ENCODE assay signal across 9 mouse cellular contexts in genomic region chr9:69368071-69368470, GRCm38 (mm10). TPM values are rescaled to one million over a fixed set of nuclear protein-coding genes. Genes with fewer than 3 reads are reported as not detected.
DNase-seq lines count a peak whose midpoint lies in the region; ATAC-seq lines count a peak whose summit lies in the region.
"Had no signal": no experiment of that assay in that cellular context is flagged by ENCODE, and none has a peak within 500 bp of the region (broad histone marks: within the 10 kb centered on the region; RNA-seq: fewer than 3 reads in every experiment).

No protein-coding gene starts in this region.

- no peak overlapping the region for H3K4me3 ChIP-seq in hindbrain, embryonic 10.5 days
- H3K4me3 ChIP-seq in hindbrain, embryonic 12.5 days: no peak overlapping the region

- no peaks in the 10 kb centered on the region for H3K36me3 ChIP-seq in hindbrain, embryonic 10.5 days
- no peaks in the 10 kb centered on the region for H3K36me3 ChIP-seq in hindbrain, embryonic 12.5 days

- WGBS in hindbrain, embryonic 10.5 days: 71% methylated on average over 8 of the region's 8 CpGs
- WGBS in hindbrain, embryonic 12.5 days: 73% methylated on average over 8 of the region's 8 CpGs

- H3K9ac ChIP-seq in hindbrain, embryonic 12.5 days: no peak overlapping the region

- DNase-seq in hindbrain, embryonic 10.5 days (ENCODE audit: low spot score): peak; percentile 61
- peak; percentile 25 for DNase-seq in Muller cell, postnatal 12 days (ENCODE audit: inconsistent ontology term)
- peak; percentile 84 to 88 for DNase-seq in cerebellum, adult 18-20 months
- DNase-seq in gastrocnemius, postnatal 10 days: peak; percentile 73
- peak; percentile 20 to 63 for DNase-seq in layer of hippocampus, adult 8-10 months (ENCODE audit: low spot score in 2 of 2)
- DNase-seq in lung, postnatal 36 days: peak; percentile 80
- DNase-seq in spleen, postnatal 10 days (ENCODE audit: low spot score in 2 of 2): peak; percentile 27 to 72

- 0 out of 2 replicates have a peak, but pooled peaks cover 4% of the 10 kb centered on the region for H3K4me1 ChIP-seq in hindbrain, embryonic 10.5 days (replicated peaks)
- H3K4me1 ChIP-seq in hindbrain, embryonic 12.5 days: no peaks in the 10 kb centered on the region; the same call in 1 of the 2 replicates

- no peaks in the 10 kb centered on the region for H3K27me3 ChIP-seq in hindbrain, embryonic 10.5 days (ENCODE audit: insufficient read depth, poor library complexity, severe bottlenecking)
- no peaks in the 10 kb centered on the region for H3K27me3 ChIP-seq in hindbrain, embryonic 12.5 days

- no peak overlapping the region for H3K27ac ChIP-seq in hindbrain, embryonic 10.5 days
- H3K27ac ChIP-seq in hindbrain, embryonic 12.5 days: no peak overlapping the region
- H3K27ac ChIP-seq: macrophage had no signal

- H3K4me2 ChIP-seq in hindbrain, embryonic 12.5 days (replicated peaks): no peak overlapping the region

- no peak for ATAC-seq in hindbrain, embryonic 12.5 days (ENCODE audit: low FRiP score)

- H3K9me3 ChIP-seq in hindbrain, embryonic 10.5 days: no peaks in the 10 kb centered on the region
- H3K9me3 ChIP-seq in hindbrain, embryonic 12.5 days (replicated peaks): no peaks in the 10 kb centered on the region

RNA-seq across cellular contexts. Expression of gene Ice2, which starts 29.6 kb away (rescaled TPM):
- 15.9 and 20.1 TPM in 2 replicates for polyA plus RNA-seq in hindbrain, embryonic 10.5 days (2016; fragmentation: Nextera tagmentation; extraction: Ambion mirVana)
- 20.5 and 20.9 TPM in 2 replicates for polyA plus RNA-seq in hindbrain, embryonic 12.5 days (2016; fragmentation: Nextera tagmentation; extraction: Ambion mirVana)
- total RNA-seq in gastrocnemius, postnatal 10 days (2021): 1 to 10 TPM; 5.7 to 8.0 TPM
- 10 to 100 TPM; 12.2 to 15.5 (median 13.5) TPM for total RNA-seq in layer of hippocampus, adult 8-10 months (2022)

Comparison
In these comparisons a context has a peak if more than half of its experiments do, and no peak if none do; other contexts are left out.
1. DNase-seq: peak in every context shown above with its lines; median percentile 86 in cerebellum, adult 18-20 months; 80 in lung, postnatal 36 days; 73 in gastrocnemius, postnatal 10 days; 61 in hindbrain, embryonic 10.5 days; 50 in spleen, postnatal 10 days; 42 in layer of hippocampus, adult 8-10 months; 25 in Muller cell, postnatal 12 days.